Mouse (Mus musculus): Measurements from ENCODE around the gene Olfr854. TPM values are rescaled to one million over a fixed set of nuclear protein-coding genes. Genes with fewer than 3 reads are reported as not detected.

The Olfr854 gene
- not detected in 2 replicates for polyA plus RNA-seq (2015; fragmentation: Nextera tagmentation; extraction: Ambion mirVana)

GRCm38 (mm10) chr9:19567282-19567681 lies at the start of gene Olfr854:
Olfr854 (minus strand) TSS chr9:19567382.

GRCm38 (mm10) chr9:19582317-19582716 lies 15.1 kb upstream of the Olfr854 start, which contains the start of gene Olfr855:
Olfr855 (plus strand) TSS chr9:19582617.

GRCm38 (mm10) chr9:19540976-19541375 lies 26.2 kb downstream of the Olfr854 start, which contains the start of gene Olfr853:
Olfr853 (minus strand) TSS chr9:19541076.

Other genes with a start within 250 kb of the Olfr854 start
- not detected in 2 replicates for gene Olfr845, start 230.9 kb downstream of the Olfr854 start, polyA plus RNA-seq (2015; fragmentation: Nextera tagmentation; extraction: Ambion mirVana)
- not detected in 2 replicates for gene Olfr846, start 203.4 kb downstream of the Olfr854 start, polyA plus RNA-seq (2015; fragmentation: Nextera tagmentation; extraction: Ambion mirVana)
- gene Olfr847, start 188.7 kb downstream of the Olfr854 start, polyA plus RNA-seq (2015; fragmentation: Nextera tagmentation; extraction: Ambion mirVana) = not detected in 2 replicates
- gene Olfr849, start 127.1 kb downstream of the Olfr854 start, polyA plus RNA-seq (2015; fragmentation: Nextera tagmentation; extraction: Ambion mirVana) = not detected in 2 replicates
- gene Olfr850, start 89.1 kb downstream of the Olfr854 start, polyA plus RNA-seq (2015; fragmentation: Nextera tagmentation; extraction: Ambion mirVana) = not detected in 2 replicates
- not detected in 2 replicates for gene Olfr851, start 74.1 kb downstream of the Olfr854 start, polyA plus RNA-seq (2015; fragmentation: Nextera tagmentation; extraction: Ambion mirVana)
- gene Olfr853, start 26.3 kb downstream of the Olfr854 start, polyA plus RNA-seq (2015; fragmentation: Nextera tagmentation; extraction: Ambion mirVana) = not detected in 2 replicates
- gene Olfr855, start 15.2 kb upstream of the Olfr854 start, polyA plus RNA-seq (2015; fragmentation: Nextera tagmentation; extraction: Ambion mirVana) = not detected in 2 replicates
- gene Zfp317, start 54.7 kb upstream of the Olfr854 start, polyA plus RNA-seq (2015; fragmentation: Nextera tagmentation; extraction: Ambion mirVana) = 12.7 and 13.9 TPM in 2 replicates
- gene Olfr857, start 142.1 kb upstream of the Olfr854 start, polyA plus RNA-seq (2015; fragmentation: Nextera tagmentation; extraction: Ambion mirVana) = not detected in 2 replicates
- gene Olfr58, start 212.9 kb upstream of the Olfr854 start, polyA plus RNA-seq (2015; fragmentation: Nextera tagmentation; extraction: Ambion mirVana) = not detected in 2 replicates
- not detected in 2 replicates for gene Olfr859, start 237.5 kb upstream of the Olfr854 start, polyA plus RNA-seq (2015; fragmentation: Nextera tagmentation; extraction: Ambion mirVana)